Mouse (Mus musculus): ENCODE measurements at regions not wholly inside any gene's neighbourhood (a gene's known extent, or its start where the extent isn't known, plus 50 kb on each side); places are given as distances from the start of the nearest gene placed in this dataset.

- TF ChIP-seq POLR2A (IDR thresholded peaks at IDR 0.05; ENCODE audit: extremely low read depth, insufficient read depth, low read length) = no peak
- TF ChIP-seq CTCF (IDR thresholded peaks at IDR 0.05; ENCODE audit: extremely low read depth, insufficient read depth, low read length) = no peak
Observed at GRCm38 (mm10) chr5:91693277-91693676, 175.9 kb downstream of the Parm1 start.

Data from cortical plate, adult 2 months (tissue).